37 mouse cellular contexts compared by ENCODE assay signal in the genomic region with DNA sequence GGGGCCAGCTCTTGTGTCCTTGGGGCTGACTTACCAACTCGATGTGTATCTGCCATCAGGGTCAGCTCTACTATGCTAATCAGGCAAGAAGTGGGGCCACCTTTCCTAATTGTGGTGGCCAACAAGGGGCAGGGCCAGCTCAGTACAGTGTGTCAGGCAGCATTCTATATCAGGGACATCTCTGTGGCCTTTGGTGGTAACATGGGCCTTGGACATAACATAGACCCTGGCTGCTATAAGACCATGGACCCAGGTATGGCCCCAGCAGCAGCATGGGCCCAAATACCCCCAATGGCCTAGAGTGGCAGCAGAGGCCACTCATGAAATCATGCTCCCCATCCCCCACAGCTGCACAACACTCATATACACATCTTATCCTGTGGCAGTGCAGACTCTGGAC. TPM values are rescaled to one million over a fixed set of nuclear protein-coding genes. Genes with fewer than 3 reads are reported as not detected.
"Had no signal": no experiment of that assay in that cellular context is flagged by ENCODE, and none has a peak within 500 bp of the region (broad histone marks: within the 10 kb centered on the region; RNA-seq: fewer than 3 reads in every experiment).

No protein-coding gene starts in this region.

- H3K36me3 ChIP-seq: heart, embryonic 12.5 days; hindbrain, embryonic 13.5 days; hindbrain, embryonic 15.5 days; liver, embryonic 12.5 days had no signal

- ATAC-seq: hindbrain, postnatal 0 days; intestine, embryonic 16.5 days; liver, embryonic 12.5 days had no signal

- DNase-seq: gastrocnemius, postnatal 14 days; gastrocnemius, postnatal 36 days; heart, adult 18-20 months; heart, postnatal 10 days; kidney, adult 11 months; kidney, adult 2 months; kidney, postnatal 10 days; kidney, postnatal 25 days; kidney, postnatal 4 days had no signal

- H3K4me1 ChIP-seq: heart, embryonic 12.5 days; hindbrain, embryonic 15.5 days; liver, embryonic 12.5 days had no signal

- H3K27ac ChIP-seq: hindbrain, embryonic 13.5 days; hindbrain, embryonic 15.5 days; hindbrain, postnatal 0 days; layer of hippocampus, adult 2 months; left cerebral cortex, adult 2 months; liver, embryonic 12.5 days; liver, embryonic 14.5 days had no signal

- H3K9ac ChIP-seq: heart, embryonic 12.5 days; hindbrain, embryonic 13.5 days; hindbrain, embryonic 15.5 days; liver, embryonic 12.5 days; liver, embryonic 14.5 days had no signal

- H3K4me2 ChIP-seq: heart, embryonic 12.5 days; hindbrain, embryonic 13.5 days; hindbrain, embryonic 15.5 days; liver, embryonic 12.5 days had no signal

- H3K9me3 ChIP-seq: heart, embryonic 12.5 days; hindbrain, embryonic 13.5 days; hindbrain, embryonic 15.5 days; liver, embryonic 12.5 days had no signal

- H3K27me3 ChIP-seq: heart, embryonic 12.5 days; hindbrain, embryonic 13.5 days; hindbrain, embryonic 15.5 days; liver, embryonic 12.5 days had no signal

- H3K4me3 ChIP-seq: heart, embryonic 12.5 days; hindbrain, embryonic 13.5 days; hindbrain, embryonic 15.5 days; layer of hippocampus, adult 2 months; left cerebral cortex, adult 2 months; liver, embryonic 12.5 days had no signal

RNA-seq across cellular contexts. Expression of gene Speer4f2, which starts 49.2 kb away (rescaled TPM):
- total RNA-seq: gastrocnemius, adult 18-20 months; gastrocnemius, adult 8-10 months; gastrocnemius, postnatal 14 days; gastrocnemius, postnatal 36 days; heart, adult 18-20 months; heart, postnatal 10 days; heart, postnatal 25 days; hematopoietic stem cell, adult 5-6 weeks; hindbrain, postnatal 0 days; layer of hippocampus, adult 2 months; layer of hippocampus, postnatal 10 days; layer of hippocampus, postnatal 25 days; left cerebral cortex, adult 2 months; left cerebral cortex, postnatal 14 days; left cerebral cortex, postnatal 36 days; liver, adult 2 months had no signal
- polyA plus RNA-seq: gonadal fat pad, adult 2 months; heart, embryonic 12.5 days; heart, embryonic 14.5 days; heart, embryonic 16.5 days; hindbrain, embryonic 11.5 days; hindbrain, embryonic 13.5 days; hindbrain, embryonic 15.5 days; hindbrain, postnatal 0 days; intestine, embryonic 14.5 days; intestine, embryonic 16.5 days; kidney, embryonic 14.5 days; kidney, embryonic 16.5 days; limb, embryonic 11.5 days; limb, embryonic 14.5 days; liver, adult 2 months; liver, embryonic 12.5 days; liver, embryonic 14.5 days; liver, embryonic 16.5 days had no signal

RNA-seq across cellular contexts. Expression of gene Speer4f1, which starts 53.7 kb away (rescaled TPM):
- total RNA-seq: gastrocnemius, adult 18-20 months; gastrocnemius, adult 8-10 months; gastrocnemius, postnatal 14 days; gastrocnemius, postnatal 36 days; heart, adult 18-20 months; heart, postnatal 10 days; heart, postnatal 25 days; hematopoietic stem cell, adult 5-6 weeks; hindbrain, postnatal 0 days; layer of hippocampus, adult 2 months; layer of hippocampus, postnatal 10 days; layer of hippocampus, postnatal 25 days; left cerebral cortex, adult 2 months; left cerebral cortex, postnatal 14 days; left cerebral cortex, postnatal 36 days; liver, adult 2 months had no signal
- polyA plus RNA-seq: gonadal fat pad, adult 2 months; heart, embryonic 12.5 days; heart, embryonic 14.5 days; heart, embryonic 16.5 days; hindbrain, embryonic 11.5 days; hindbrain, embryonic 13.5 days; hindbrain, embryonic 15.5 days; hindbrain, postnatal 0 days; intestine, embryonic 14.5 days; intestine, embryonic 16.5 days; kidney, adult 2 months; kidney, embryonic 14.5 days; limb, embryonic 11.5 days; limb, embryonic 14.5 days; liver, adult 2 months; liver, embryonic 12.5 days; liver, embryonic 14.5 days; liver, embryonic 16.5 days had no signal
